Mouse (Mus musculus) gastrocnemius, postnatal 4 days (tissue): ENCODE measurements at regions not wholly inside any gene's neighbourhood (a gene's known extent, or its start where the extent isn't known, plus 50 kb on each side); places are given as distances from the start of the nearest gene placed in this dataset.

ENCODE experiments used
- DNase-seq, 2 experiments: peaks; one replicate each; pipeline ENCODE4 v3.0.0; 2021 to 2022; ENCODE audit warnings: low spot score in 2 of 2, mixed read lengths in 2 of 2

- DNase-seq: no peak
Measured at GRCm38 (mm10) chr12:16083176-16083575, 266.5 kb upstream of the Trib2 start.

- DNase-seq: no peak
Measured at GRCm38 (mm10) chr12:16077215-16077614, 260.5 kb upstream of the Trib2 start.

- DNase-seq: peak in 1 of 2 experiments; percentile 15
Measured at GRCm38 (mm10) chr12:16075962-16076361, 259.2 kb upstream of the Trib2 start.

- DNase-seq: no peak
Measured at GRCm38 (mm10) chr12:16068940-16069339, 252.2 kb upstream of the Trib2 start.

- DNase-seq: no peak
Measured at GRCm38 (mm10) chr12:16062689-16063088, 246.0 kb upstream of the Trib2 start.

GRCm38 (mm10) chr12:16060461-16060860 lies 243.7 kb upstream of the Trib2 start:
- DNase-seq: no peak

GRCm38 (mm10) chr12:16058255-16058654 lies 241.5 kb upstream of the Trib2 start:
- no peak for DNase-seq

- no peak for DNase-seq
Measured at GRCm38 (mm10) chr12:16056831-16057230, 240.1 kb upstream of the Trib2 start.

- no peak for DNase-seq
Measured at GRCm38 (mm10) chr12:16056216-16056615, 239.5 kb upstream of the Trib2 start.

- DNase-seq: no peak
Measured at GRCm38 (mm10) chr12:16054591-16054990, 237.9 kb upstream of the Trib2 start.

GRCm38 (mm10) chr12:16053735-16054134 lies 237.0 kb upstream of the Trib2 start:
- no peak for DNase-seq

- no peak for DNase-seq
Measured at GRCm38 (mm10) chr12:16052998-16053397, 236.3 kb upstream of the Trib2 start.

- DNase-seq: peak in 1 of 2 experiments; percentile 15
Measured at GRCm38 (mm10) chr12:16052353-16052752, 235.6 kb upstream of the Trib2 start.

GRCm38 (mm10) chr12:16051439-16051838 lies 234.7 kb upstream of the Trib2 start:
- DNase-seq: no peak

GRCm38 (mm10) chr12:16049545-16049944 lies 232.8 kb upstream of the Trib2 start:
- no peak for DNase-seq

GRCm38 (mm10) chr12:16046643-16047042 lies 229.9 kb upstream of the Trib2 start:
- no peak for DNase-seq

GRCm38 (mm10) chr12:16045791-16046494 lies 229.2 kb upstream of the Trib2 start:
- DNase-seq: no peak

- DNase-seq: no peak
Measured at GRCm38 (mm10) chr12:16043466-16044214, 226.9 kb upstream of the Trib2 start.

- DNase-seq: no peak
Measured at GRCm38 (mm10) chr12:16042362-16042761, 225.6 kb upstream of the Trib2 start.

GRCm38 (mm10) chr12:16041129-16041528 lies 224.4 kb upstream of the Trib2 start:
- no peak for DNase-seq

- no peak for DNase-seq
Measured at GRCm38 (mm10) chr12:16035551-16035950, 218.8 kb upstream of the Trib2 start.

- no peak for DNase-seq
Measured at GRCm38 (mm10) chr12:16034691-16035515, 218.2 kb upstream of the Trib2 start.
